In the genomic region with DNA sequence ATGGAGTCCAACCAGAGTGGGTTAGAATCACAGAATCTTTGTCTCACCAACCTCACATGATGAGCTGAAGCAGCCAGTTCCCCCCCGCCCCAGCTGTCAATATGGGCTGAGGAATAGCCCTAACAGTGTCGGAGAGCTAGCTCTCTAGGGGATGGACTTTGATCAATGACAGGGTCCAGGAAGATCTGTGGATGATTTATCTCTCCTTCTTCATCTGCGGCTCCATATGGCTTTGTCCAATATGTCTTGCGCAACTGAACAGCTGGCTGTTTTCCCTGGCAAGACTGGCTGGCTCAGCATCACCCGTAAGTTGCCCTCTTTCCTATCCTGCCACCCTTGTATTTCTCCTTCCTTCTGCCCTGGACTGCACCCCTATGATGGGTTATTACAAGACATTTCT, we compare ENCODE assay signal across 1 mouse cellular context.
TF ChIP-seq lines count a peak whose summit lies in the region.

No protein-coding gene starts in this region.

TF ChIP-seq in myocyte, 11 proteins besides CTCF, POLR2A, EP300 and RAD21 (continued from another document):
- no peak for TF ChIP-seq USF1 (IDR thresholded peaks at IDR 0.05; ENCODE audit: low read depth)
